Mouse (Mus musculus) heart, embryonic 11.5 days (tissue): ENCODE measurements around the gene Nek4. TPM values are rescaled to one million over a fixed set of nuclear protein-coding genes. Genes with fewer than 3 reads are reported as not detected.

Source experiments
- ATAC-seq: fragments of 200-750 bp; cut with Nextera tagmentation; replicated peaks from 2 replicates; pipeline ENCODE4 v1.8.0; 2017; ENCODE audit warnings: moderate library complexity; ENCODE audit not compliant: insufficient number of reproducible peaks, low FRiP score, low TSS enrichment
- H3K27ac ChIP-seq: fragments of 300-500 bp; sonication (generic); 2 replicates; pipeline ENCODE4 v1.5.1; 2014; ENCODE audit warnings: mild to moderate bottlenecking, low read depth, low read length
- H3K27me3 ChIP-seq: fragments of 300-500 bp; sonication (generic); 2 replicates; pipeline ENCODE4 v1.6.1; 2014; ENCODE audit warnings: mild to moderate bottlenecking, low read length, mixed read lengths; ENCODE audit not compliant: control insufficient read depth, insufficient read depth
- H3K36me3 ChIP-seq: fragments of 300-500 bp; sonication (generic); 2 replicates; pipeline ENCODE4 v1.6.1; 2014; ENCODE audit warnings: mild to moderate bottlenecking, low read length, moderate library complexity, mixed read lengths; ENCODE audit not compliant: control insufficient read depth, insufficient read depth
- H3K4me1 ChIP-seq: fragments of 300-500 bp; sonication (generic); 2 replicates; pipeline ENCODE4 v1.6.1; 2014; ENCODE audit warnings: low read length; ENCODE audit not compliant: control insufficient read depth, insufficient read depth
- H3K4me2 ChIP-seq: fragments of 300-500 bp; sonication (generic); 2 replicates; pipeline ENCODE4 v1.6.1; 2014; ENCODE audit warnings: mild to moderate bottlenecking, moderate library complexity
- H3K4me3 ChIP-seq: fragments of 300-500 bp; sonication (generic); 2 replicates; pipeline ENCODE4 v1.5.1; 2014; ENCODE audit warnings: low read depth, low read length
- H3K9ac ChIP-seq: fragments of 300-500 bp; sonication (generic); 2 replicates; pipeline ENCODE4 v1.6.1; 2014; ENCODE audit warnings: mild to moderate bottlenecking, low read depth, low read length, moderate library complexity
- H3K9me3 ChIP-seq: fragments of 300-500 bp; sonication (generic); replicated peaks from 2 replicates; pipeline ENCODE4 v1.6.1; 2016; ENCODE audit warnings: low read length; ENCODE audit not compliant: control insufficient read depth
- WGBS: fragments of 180-500 bp; shearing (Covaris S2); extraction: QIAGEN DNeasy Blood & Tissue Kit; methylation state at CpG from one replicate; pipeline ENCODE4 v1.1.7; 2014; ENCODE audit not compliant: insufficient replicate concordance; 5-methylcytosine and 5-hydroxymethylcytosine counted together
- polyA plus RNA-seq: library from polyadenylated mRNA; unstranded; fragments of >200 nt; fragmentation: Nextera tagmentation; extraction: Ambion mirVana; gene quantifications from 2 replicates; pipeline ENCODE4 v1.2.1, GENCODE M21; 2014

Gene Nek4
- polyA plus RNA-seq, 1 experiment from 2014 or later = 4.4 TPM

DNA sequence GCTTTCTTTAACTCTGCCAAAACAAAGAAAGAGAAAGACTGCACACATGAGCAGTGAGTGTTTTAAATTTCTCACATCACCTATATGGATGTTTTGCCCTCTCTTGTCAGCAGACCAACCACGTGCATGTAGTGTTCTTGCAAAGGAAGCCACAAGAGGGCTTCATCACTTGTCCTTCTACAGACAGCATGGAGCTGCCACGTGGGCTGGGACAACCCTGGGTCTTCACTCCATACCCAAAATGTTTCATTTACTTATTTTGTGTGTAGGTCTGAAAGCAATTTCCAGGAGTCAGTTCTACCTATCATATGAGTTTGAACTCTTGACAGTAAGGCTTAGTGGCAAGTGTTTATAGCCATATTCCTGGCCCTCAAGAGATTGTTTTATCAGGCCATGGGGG, 66.7 kb downstream of the Nek4 start:
- peak overlapping the region; percentile 96 for H3K9ac ChIP-seq
- 0% methylated on average over 2 of the region's 2 CpGs for WGBS
- H3K36me3 ChIP-seq = peaks cover 37% of the 10 kb centered on the region
- peak overlapping the region; percentile 98; the same call in 1 of the 2 replicates for H3K27ac ChIP-seq
- H3K9me3 ChIP-seq = no peaks in the 10 kb centered on the region
- H3K4me2 ChIP-seq = peak overlapping the region; percentile 78
- no peaks in the 10 kb centered on the region for H3K27me3 ChIP-seq
- H3K4me3 ChIP-seq = peak overlapping the region; percentile 89
- no peak for ATAC-seq
- H3K4me1 ChIP-seq = peaks cover 13% of the 10 kb centered on the region; the same call in 1 of the 2 replicates

DNA sequence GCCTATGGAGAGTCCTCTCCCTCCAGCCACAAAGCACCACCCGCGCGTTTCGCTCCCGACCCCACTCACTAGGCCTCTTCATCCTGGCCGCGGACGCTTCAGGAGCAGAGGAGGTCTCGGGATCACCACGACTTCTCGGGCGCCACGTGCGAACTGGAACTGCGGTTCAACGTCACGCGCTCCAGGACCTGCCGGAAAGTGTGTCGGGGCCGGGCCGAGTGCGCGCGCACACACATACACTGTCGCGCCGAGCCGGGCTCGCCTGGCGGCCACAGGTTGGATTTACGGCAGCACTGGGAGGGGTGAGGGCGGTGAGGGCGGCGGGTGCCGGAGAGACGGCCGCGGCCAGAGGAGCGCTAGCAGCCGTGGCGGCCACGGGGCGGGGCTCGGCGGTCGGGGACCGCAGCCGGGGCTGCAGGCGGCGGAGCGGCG, 67.7 kb downstream of the Nek4 start, which contains the start of the genes Pbrm1 and Gnl3:
Pbrm1 (plus strand) TSS at position 279 of the 432 bp plus-strand sequence.
Gnl3 (minus strand) TSS at position 293 of the 432 bp plus-strand sequence.
- Histone ChIP-seq H3K36me3 (peaks cover 27% of the 10 kb centered on the region), H3K4me2 (peak within 1 kb of the TSS; percentile 78), H3K4me3 (peak within 1 kb of the TSS; percentile 89), H3K9ac (peak within 1 kb of the TSS; percentile 96), H3K4me1 (peaks cover 13% of the 10 kb centered on the region; the same call in 1 of the 2 replicates), H3K27ac (peak within 1 kb of the TSS; percentile 98), H3K27me3 (no peaks in the 10 kb centered on the region), H3K9me3 (no peaks in the 10 kb centered on the region)
- peak; percentile 94 for ATAC-seq
- WGBS = under 1% methylated on average over 52 of the region's 53 CpGs

DNA sequence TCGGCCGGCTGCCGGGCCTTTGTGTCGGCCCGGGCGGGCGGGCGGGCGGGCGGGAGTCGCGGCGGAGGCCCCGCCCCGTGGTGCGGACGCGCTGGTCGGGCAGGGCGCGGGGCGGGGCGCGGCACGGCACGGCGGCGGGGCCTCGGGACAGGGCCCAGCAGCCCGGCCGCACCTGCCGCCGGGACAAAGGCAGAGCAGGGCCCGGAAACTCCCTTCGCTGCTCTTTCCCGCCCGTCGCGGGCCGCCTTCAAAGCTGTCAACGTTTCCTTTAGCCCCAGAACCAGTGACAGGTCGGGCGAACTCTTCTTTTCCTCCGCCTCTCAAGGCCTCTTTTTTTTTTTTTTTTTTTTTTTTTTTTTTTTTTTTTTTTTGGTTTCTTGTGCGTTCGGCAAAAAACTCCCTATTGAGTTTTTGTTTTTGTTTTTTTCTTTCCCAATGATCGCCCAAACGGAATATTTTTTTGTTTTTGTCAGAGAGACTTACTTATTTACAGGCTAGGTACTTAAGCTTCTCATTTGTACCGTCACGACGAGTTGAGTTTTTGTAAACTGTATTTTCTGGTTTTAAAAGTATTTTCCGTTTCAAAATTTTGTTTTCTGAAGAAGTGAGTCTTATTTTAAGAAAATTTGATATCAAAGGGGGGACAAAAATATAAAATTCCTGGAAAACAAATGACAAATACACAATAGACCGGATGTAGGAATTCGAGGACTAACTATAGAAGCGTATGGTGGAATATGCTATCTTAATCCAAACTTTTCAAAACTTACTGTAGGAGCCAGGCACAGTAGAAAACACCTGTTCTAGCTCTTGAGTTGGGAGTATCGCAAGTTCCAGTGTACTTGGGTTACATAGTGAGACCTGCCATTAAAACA, 68.4 kb downstream of the Nek4 start:
- peaks cover 13% of the 10 kb centered on the region; the same call in 1 of the 2 replicates for H3K4me1 ChIP-seq
- peak overlapping the region; percentile 98 for H3K27ac ChIP-seq
- peak overlapping the region; percentile 96 for H3K9ac ChIP-seq
- peak overlapping the region; percentile 89 for H3K4me3 ChIP-seq
- no peaks in the 10 kb centered on the region for H3K27me3 ChIP-seq
- H3K36me3 ChIP-seq = peaks cover 20% of the 10 kb centered on the region
- peak; percentile 90 for ATAC-seq
- H3K4me2 ChIP-seq = peak overlapping the region; percentile 78
- 4% methylated on average over 54 of the region's 56 CpGs for WGBS
- H3K9me3 ChIP-seq = no peaks in the 10 kb centered on the region

DNA sequence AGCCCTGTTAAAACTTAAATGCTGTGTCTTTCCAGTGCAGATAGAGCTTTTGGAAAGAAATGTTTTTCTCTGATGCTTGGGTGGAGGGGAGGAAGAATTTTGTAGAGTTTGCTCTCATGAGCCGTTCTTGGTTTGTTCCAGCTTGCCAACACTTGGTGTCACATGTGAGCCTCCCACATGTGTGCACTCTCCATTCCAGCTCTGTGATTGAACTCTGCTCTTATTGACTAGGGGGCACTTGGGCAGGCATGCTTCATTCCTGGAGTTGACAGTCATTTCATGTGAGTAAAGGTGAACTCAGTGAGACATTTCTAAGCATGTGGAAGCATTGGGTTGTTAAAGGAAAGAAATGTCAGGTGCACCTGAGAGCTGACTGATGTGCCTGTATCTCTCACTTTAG, 71.4 kb downstream of the Nek4 start:
- H3K27ac ChIP-seq = no peak overlapping the region
- WGBS = 61% methylated on average over 1 of the region's 1 CpGs
- peaks cover 28% of the 10 kb centered on the region for H3K36me3 ChIP-seq
- H3K4me1 ChIP-seq = peaks cover 7% of the 10 kb centered on the region; the same call in 1 of the 2 replicates
- no peak overlapping the region for H3K4me3 ChIP-seq
- no peak for ATAC-seq
- no peaks in the 10 kb centered on the region for H3K9me3 ChIP-seq
- no peak overlapping the region for H3K4me2 ChIP-seq
- H3K27me3 ChIP-seq = no peaks in the 10 kb centered on the region
- H3K9ac ChIP-seq = no peak overlapping the region

DNA sequence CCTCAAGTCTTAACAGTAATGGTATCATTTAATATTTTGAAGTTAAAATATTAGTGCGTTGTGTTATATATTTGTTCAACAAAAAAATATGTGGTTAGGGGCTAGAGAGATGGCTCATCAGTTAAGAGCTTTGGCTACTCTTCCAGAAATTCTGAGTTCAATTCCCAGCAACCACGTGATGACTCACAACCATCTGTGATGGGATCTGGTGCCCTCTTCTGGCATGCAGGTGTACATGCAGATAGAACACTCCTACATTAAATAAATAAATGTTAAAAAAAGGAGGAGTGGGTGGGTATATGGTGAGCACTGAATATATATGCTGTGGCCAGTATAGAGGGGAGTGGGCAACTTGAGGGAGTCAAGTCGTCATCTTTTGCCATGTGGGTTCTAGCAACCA, 74.6 kb downstream of the Nek4 start:
- H3K4me3 ChIP-seq = no peak overlapping the region
- H3K4me2 ChIP-seq = no peak overlapping the region
- WGBS = 76% methylated on average over 3 of the region's 3 CpGs
- H3K4me1 ChIP-seq = no peaks in the 10 kb centered on the region
- H3K36me3 ChIP-seq = peaks cover 37% of the 10 kb centered on the region
- H3K9ac ChIP-seq = no peak overlapping the region
- no peak for ATAC-seq
- no peaks in the 10 kb centered on the region for H3K27me3 ChIP-seq
- H3K9me3 ChIP-seq = no peaks in the 10 kb centered on the region
- no peak overlapping the region for H3K27ac ChIP-seq

Other genes starting within 250 kb of the Nek4 start
- gene Sfmbt1, start 236.5 kb upstream of the Nek4 start, polyA plus RNA-seq = 12.0 and 13.2 TPM in 2 replicates
- gene Tmem110, start 125.8 kb upstream of the Nek4 start, polyA plus RNA-seq = 16.0 and 18.2 TPM in 2 replicates
- 1.8 and 2.0 TPM in 2 replicates for gene Mustn1, start 72.2 kb upstream of the Nek4 start, polyA plus RNA-seq
- not detected in 2 replicates for gene Itih4, start 64.9 kb upstream of the Nek4 start, polyA plus RNA-seq
- 1.4 and 1.7 TPM in 2 replicates for gene Itih3, start 27.6 kb upstream of the Nek4 start, polyA plus RNA-seq
- gene Itih1, start 8.1 kb upstream of the Nek4 start, polyA plus RNA-seq = 0.11 TPM in 1 of 2 replicates, not detected in the other
- 49.4 and 55.1 TPM in 2 replicates for gene Glt8d1, start 50.0 kb downstream of the Nek4 start, polyA plus RNA-seq
- gene Spcs1, start 50.3 kb downstream of the Nek4 start, polyA plus RNA-seq = 319 and 321 TPM in 2 replicates
- gene Pbrm1, start 67.8 kb downstream of the Nek4 start, polyA plus RNA-seq = 80.6 and 93.6 TPM in 2 replicates
- 76.2 and 88.7 TPM in 2 replicates for gene Gnl3, start 67.8 kb downstream of the Nek4 start, polyA plus RNA-seq
- gene Smim4, start 177.6 kb downstream of the Nek4 start, polyA plus RNA-seq = 64.5 and 70.0 TPM in 2 replicates
- 342 and 344 TPM in 2 replicates for gene Nt5dc2, start 179.7 kb downstream of the Nek4 start, polyA plus RNA-seq
- 35.9 and 40.4 TPM in 2 replicates for gene Stab1, start 217.3 kb downstream of the Nek4 start, polyA plus RNA-seq